In genomic region chr10:28753321-28753720, GRCm38 (mm10) we compare ENCODE assay signal across 19 mouse cellular contexts.
DNase-seq lines count a peak whose midpoint lies in the region; ATAC-seq and TF ChIP-seq lines count a peak whose summit lies in the region.
"Had no signal": no experiment of that assay in that cellular context is flagged by ENCODE, and none has a peak within 500 bp of the region (broad histone marks: within the 10 kb centered on the region; RNA-seq: fewer than 3 reads in every experiment).

No protein-coding gene starts in this region.

- no peak for TF ChIP-seq CTCF in stomach, postnatal 0 days (IDR thresholded peaks at IDR 0.05; ENCODE audit: low read depth)

- H3K9ac ChIP-seq in stomach, postnatal 0 days (ENCODE audit: low read length) = no peak overlapping the region

- H3K27ac ChIP-seq in stomach, postnatal 0 days (replicated peaks) = no peak overlapping the region

- H3K9me3 ChIP-seq in stomach, postnatal 0 days (ENCODE audit: control insufficient read depth, low read length) = no peaks in the 10 kb centered on the region
- H3K9me3 ChIP-seq: G1E had no signal

- no peak for ATAC-seq in megakaryocyte-erythroid progenitor cell, adult 5-6 weeks (replicated peaks; ENCODE audit: low FRiP score, low TSS enrichment, poor library complexity, severe bottlenecking)
- no peak for ATAC-seq in stomach, postnatal 0 days (ENCODE audit: low FRiP score, low TSS enrichment)
- ATAC-seq: activated CD4-positive, CD25-positive, alpha-beta regulatory T cell, adult 4 months; CD4-positive, CD25-positive, alpha-beta regulatory T cell, adult 4 months; Patski had no signal

- no peak overlapping the region for H3K4me2 ChIP-seq in stomach, postnatal 0 days (replicated peaks; ENCODE audit: low read depth)

- 63% methylated on average over 2 of the region's 2 CpGs for WGBS in stomach, postnatal 0 days

- no peaks in the 10 kb centered on the region for H3K27me3 ChIP-seq in stomach, postnatal 0 days (ENCODE audit: control insufficient read depth, insufficient read depth, low read length)
- H3K27me3 ChIP-seq: CH12.LX had no signal

- no peak for TF ChIP-seq EP300 in stomach, postnatal 0 days (optimal IDR thresholded peaks at IDR 0.05)

- peak; percentile 78 for DNase-seq in fat pad, adult 2 months (ENCODE audit: extremely low read depth, low read depth, low spot score)
- DNase-seq in gonadal fat pad, adult 2 months (ENCODE audit: low read depth) = peak; percentile 55
- DNase-seq in stomach, postnatal 0 days (ENCODE audit: low spot score) = no peak
- DNase-seq: adrenal gland, adult 2 months; adrenal gland, adult 8-10 months; adrenal gland, postnatal 10 days; adrenal gland, postnatal 14 days; adrenal gland, postnatal 25 days; adrenal gland, postnatal 36 days; B cell, adult 2 months; cerebellum, adult 11 months; cerebellum, adult 11-12 months; cerebellum, adult 18-20 months had no signal

- no peak overlapping the region for H3K4me3 ChIP-seq in stomach, postnatal 0 days (ENCODE audit: low read depth, low read length)

- no peaks in the 10 kb centered on the region for H3K36me3 ChIP-seq in stomach, postnatal 0 days (ENCODE audit: control insufficient read depth, insufficient read depth, low read length)
- H3K36me3 ChIP-seq: G1E had no signal

- H3K4me1 ChIP-seq in stomach, postnatal 0 days (replicated peaks; ENCODE audit: control insufficient read depth, insufficient read depth) = no peaks in the 10 kb centered on the region
